Mouse (Mus musculus) central nervous system, embryonic 14 days (tissue): Measurements from ENCODE around the gene Mat1a. TPM values are rescaled to one million over a fixed set of nuclear protein-coding genes. Genes with fewer than 3 reads are reported as not detected.

ENCODE experiments used
- polyA plus RNA-seq: library from polyadenylated mRNA; depleted of rRNA; stranded (reverse); fragments of >200 nt; gene quantifications from 2 replicates; pipeline ENCODE4 v1.2.3, GENCODE M21; 2012; rRNA removed

The Mat1a gene
- 0.02 TPM in 1 of 2 replicates, not detected in the other for polyA plus RNA-seq

DNA sequence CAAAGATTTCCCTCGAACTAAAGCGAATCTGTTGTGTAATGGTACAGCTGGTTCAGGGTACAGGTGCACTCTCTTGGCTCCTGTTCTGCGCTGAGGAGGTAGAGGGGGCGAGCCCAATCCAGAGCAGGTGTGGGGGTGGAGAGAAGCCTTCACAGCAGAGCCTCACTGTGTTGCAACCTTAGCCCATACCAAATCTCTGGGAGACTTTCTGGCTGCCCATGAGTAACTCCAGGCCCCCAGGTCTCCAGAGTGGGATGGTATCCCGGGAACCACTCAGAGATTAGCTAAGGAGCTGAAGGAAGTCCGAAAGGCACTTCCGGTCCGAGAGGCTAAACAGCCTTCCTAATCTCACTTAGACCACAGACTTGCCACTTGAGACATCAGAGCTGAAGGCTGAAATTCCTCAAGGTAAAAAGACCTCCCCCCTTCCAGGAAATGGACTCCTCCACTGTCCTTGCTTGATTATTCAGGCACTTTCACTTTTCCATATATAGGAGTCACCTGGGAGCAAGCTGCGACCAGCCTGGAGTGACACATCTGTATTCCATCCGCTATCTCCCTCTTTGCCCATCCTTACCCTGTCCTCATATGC lies at the start of gene Mat1a:
TSS of gene Mat1a (plus strand) at position 183 of the 592 bp plus-strand sequence.

DNA sequence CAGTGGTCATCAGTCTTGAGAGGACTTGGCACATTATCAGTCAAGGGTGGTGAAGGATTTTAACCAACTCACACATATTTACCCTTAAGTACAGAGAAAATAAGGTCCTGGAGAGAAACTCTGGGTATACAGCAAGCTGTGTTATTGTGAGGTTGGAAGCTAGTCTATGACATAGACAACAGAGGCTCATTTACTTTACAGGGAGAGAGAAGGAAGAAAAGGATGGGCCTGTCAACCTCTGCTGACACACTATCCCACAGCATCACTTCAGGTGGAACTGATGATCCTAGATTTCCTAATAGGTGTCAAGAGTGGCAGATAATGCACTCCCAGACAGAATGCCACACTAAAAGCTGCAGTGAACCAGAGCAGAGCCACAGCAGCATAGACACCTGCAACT lies 35.7 kb upstream of the Mat1a start, which contains the start of gene Dydc2:
TSS of gene Dydc2 (minus strand) at position 101 of the 400 bp plus-strand sequence.

DNA sequence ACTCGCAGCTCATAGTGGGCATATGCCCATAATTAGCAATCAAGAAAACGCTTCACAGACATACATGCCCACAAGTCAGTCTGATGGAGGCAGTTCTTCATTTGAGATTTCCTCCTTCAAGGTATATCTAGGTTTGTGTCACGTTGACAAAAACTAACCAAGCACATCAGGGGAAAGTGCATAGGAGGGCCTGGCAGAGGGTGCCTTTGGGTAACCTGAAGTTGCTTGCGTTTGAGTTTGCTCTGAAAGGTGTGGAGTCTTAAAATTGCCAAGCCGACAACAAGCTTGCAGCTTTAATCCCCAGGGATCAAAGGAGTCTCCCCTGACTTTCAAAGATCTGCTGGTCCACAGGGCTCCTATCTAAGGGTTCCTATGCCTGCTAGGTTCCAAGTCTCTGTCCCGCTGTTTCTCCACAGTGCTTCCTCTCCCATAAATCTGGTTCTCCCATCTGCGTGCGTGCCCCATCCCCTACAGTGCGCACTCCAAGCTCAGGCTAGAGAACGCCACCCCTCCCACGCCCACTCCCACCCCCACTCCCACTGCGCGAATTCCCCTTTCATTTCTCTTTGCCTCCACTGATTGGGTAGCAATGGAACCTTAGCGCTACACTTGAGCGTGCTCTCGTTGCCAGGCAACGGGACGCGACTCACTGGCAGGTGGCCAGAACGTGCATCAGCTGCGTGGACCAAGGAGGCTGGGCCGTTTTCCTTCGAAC lies 32.4 kb upstream of the Mat1a start, which contains the start of gene Dydc1:
TSS of gene Dydc1 (plus strand) at position 683 of the 715 bp plus-strand sequence.

DNA sequence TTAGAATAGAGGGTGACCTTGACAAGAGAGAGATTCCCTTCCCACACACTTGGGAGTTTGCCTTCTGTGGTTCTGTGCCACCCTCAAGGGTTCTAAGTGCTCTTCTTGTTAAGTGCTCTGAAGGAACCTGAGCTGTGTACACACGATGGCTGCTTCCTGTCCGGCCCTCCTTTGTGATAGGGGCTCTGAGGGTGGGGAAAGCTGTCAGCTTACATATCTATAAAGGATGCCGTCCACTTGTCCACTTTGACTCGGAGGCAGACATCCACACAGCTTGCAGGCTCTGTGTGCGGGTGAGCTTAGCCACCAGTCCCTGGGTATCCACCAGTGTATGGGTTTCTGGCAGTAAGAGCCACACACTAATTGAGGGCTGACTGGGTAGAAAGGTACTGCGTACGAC lies 26.7 kb downstream of the Mat1a start, which contains the start of gene Sftpa1:
TSS of gene Sftpa1 (plus strand) at position 243 of the 400 bp plus-strand sequence.

DNA sequence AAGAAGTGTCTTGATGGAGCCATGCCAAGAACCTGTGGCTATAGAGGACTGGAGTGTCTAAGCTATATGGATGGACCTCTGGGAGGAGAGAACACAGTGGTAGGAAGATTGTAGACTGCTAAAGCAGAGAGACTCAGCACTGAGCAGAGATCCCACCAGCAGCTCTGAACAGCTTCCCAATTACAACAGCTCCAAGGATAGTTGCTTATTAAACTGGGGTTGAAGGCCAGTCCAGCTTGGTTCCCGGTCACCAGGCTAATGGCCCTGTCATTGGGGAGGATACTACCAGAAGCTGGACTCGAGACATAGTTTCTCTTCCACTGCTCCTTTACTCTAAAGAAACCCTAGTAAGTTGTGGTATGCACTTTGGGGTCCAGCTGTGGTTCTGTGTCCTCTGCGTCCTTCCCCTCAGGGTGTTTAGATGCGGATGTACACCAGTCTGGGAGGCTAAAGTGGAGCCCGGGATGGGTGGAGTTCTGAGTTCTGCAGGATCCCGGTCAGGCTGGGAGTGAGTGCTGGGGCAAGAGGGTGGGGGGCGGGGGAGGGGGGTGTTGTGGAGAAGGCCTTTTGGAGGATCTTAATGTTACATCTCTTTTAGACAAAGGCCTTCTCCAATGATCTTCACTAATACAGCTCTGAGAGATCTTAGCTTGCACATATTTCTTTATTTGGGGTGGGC lies 46.5 kb downstream of the Mat1a start, which contains the start of gene Mbl1:
TSS of gene Mbl1 (plus strand) at position 239 of the 679 bp plus-strand sequence.

Other genes with a start within 250 kb of the Mat1a start
- gene Sh2d4b, start 211.8 kb upstream of the Mat1a start, polyA plus RNA-seq: 3.1 and 3.6 TPM in 2 replicates
- gene Tspan14, start 138.2 kb upstream of the Mat1a start, polyA plus RNA-seq: 76.8 and 80.3 TPM in 2 replicates
- gene Fam213a, start 91.2 kb upstream of the Mat1a start, polyA plus RNA-seq: 34.0 and 36.0 TPM in 2 replicates
- 0.33 and 0.34 TPM in 2 replicates for gene Dydc2, start 35.8 kb upstream of the Mat1a start, polyA plus RNA-seq
- 0.05 and 0.08 TPM in 2 replicates for gene Dydc1, start 32.1 kb upstream of the Mat1a start, polyA plus RNA-seq
- not detected in 2 replicates for gene Sftpa1, start 26.7 kb downstream of the Mat1a start, polyA plus RNA-seq
- gene Mbl1, start 46.4 kb downstream of the Mat1a start, polyA plus RNA-seq: not detected in 2 replicates
- not detected in 2 replicates for gene Sftpd, start 80.1 kb downstream of the Mat1a start, polyA plus RNA-seq
- gene Gm2832, start 173.8 kb downstream of the Mat1a start, polyA plus RNA-seq: 0.18 and 0.26 TPM in 2 replicates
- not detected in 2 replicates for gene Gm5798, start 243.6 kb downstream of the Mat1a start, polyA plus RNA-seq